Mouse (Mus musculus) forebrain, embryonic 10.5 days (tissue): ENCODE measurements around the gene Ern1. TPM values are rescaled to one million over a fixed set of nuclear protein-coding genes. Genes with fewer than 3 reads are reported as not detected.
"Not testable (repeated sequence)": the region's sequence is repeated elsewhere in the genome, so short reads cannot be mapped to it uniquely, and the experiment has no call there.

ENCODE experiments used
- DNase-seq: peaks from one replicate; pipeline ENCODE4 v3.0.0-alpha.2; 2017; ENCODE audit warnings: low spot score; ENCODE audit errors: extremely low spot score
- H3K27ac ChIP-seq: fragments of 300-500 bp; sonication (generic); 2 replicates; pipeline ENCODE4 v1.5.1; 2016; ENCODE audit warnings: mild to moderate bottlenecking
- H3K27me3 ChIP-seq: fragments of 300-500 bp; sonication (generic); 2 replicates; pipeline ENCODE4 v1.6.1; 2016; ENCODE audit warnings: mild to moderate bottlenecking; ENCODE audit not compliant: poor library complexity, severe bottlenecking
- H3K36me3 ChIP-seq: fragments of 300-500 bp; sonication (generic); replicated peaks from 2 replicates; pipeline ENCODE4 v1.6.1; 2016; ENCODE audit warnings: mild to moderate bottlenecking, moderate library complexity
- H3K4me1 ChIP-seq: fragments of 300-500 bp; sonication (generic); 2 replicates; pipeline ENCODE4 v1.6.1; 2016
- H3K4me3 ChIP-seq: fragments of 300-500 bp; sonication (generic); 2 replicates; pipeline ENCODE4 v1.5.1; 2016; ENCODE audit warnings: mild to moderate bottlenecking, moderate library complexity
- H3K9me3 ChIP-seq: fragments of 300-500 bp; sonication (generic); 2 replicates; pipeline ENCODE4 v1.6.1; 2016; ENCODE audit warnings: mild to moderate bottlenecking, moderate library complexity
- WGBS: fragments of 180-500 bp; shearing (Covaris S2); methylation state at CpG from one replicate; pipeline ENCODE4 v1.1.7; 2016; 5-methylcytosine and 5-hydroxymethylcytosine counted together
- polyA plus RNA-seq: library from polyadenylated mRNA; unstranded; fragments of >200 nt; fragmentation: Nextera tagmentation; extraction: Ambion mirVana; gene quantifications from 2 replicates; pipeline ENCODE4 v1.2.1, GENCODE M21; 2016

The Ern1 gene
- polyA plus RNA-seq, 1 experiment from 2014 or later: 5.3 TPM

- 0 out of 2 replicates have a peak, but pooled peaks cover 3% of the 10 kb centered on the region for H3K4me1 ChIP-seq
- no peak overlapping the region for H3K4me3 ChIP-seq
- H3K36me3 ChIP-seq: no peaks in the 10 kb centered on the region
- no peaks in the 10 kb centered on the region for H3K9me3 ChIP-seq
- no peak for DNase-seq
- no peaks in the 10 kb centered on the region for H3K27me3 ChIP-seq
- WGBS: 91% methylated on average over 4 of the region's 4 CpGs
- H3K27ac ChIP-seq: no peak overlapping the region
Measured at GRCm38 (mm10) chr11:106465932-106466331, 21.7 kb downstream of the Ern1 start.

GRCm38 (mm10) chr11:106465545-106465903 lies 22.1 kb downstream of the Ern1 start:
- H3K9me3 ChIP-seq: no peaks in the 10 kb centered on the region
- 100% methylated on average over 1 of the region's 1 CpGs for WGBS
- no peak overlapping the region for H3K4me3 ChIP-seq
- 0 out of 2 replicates have a peak, but pooled peaks cover 3% of the 10 kb centered on the region for H3K4me1 ChIP-seq
- no peak for DNase-seq
- H3K36me3 ChIP-seq: no peaks in the 10 kb centered on the region
- no peak overlapping the region for H3K27ac ChIP-seq
- no peaks in the 10 kb centered on the region for H3K27me3 ChIP-seq

GRCm38 (mm10) chr11:106464681-106465544 lies 22.7 kb downstream of the Ern1 start:
- H3K4me1 ChIP-seq: 0 out of 2 replicates have a peak, but pooled peaks cover 3% of the 10 kb centered on the region
- no peak for DNase-seq
- H3K9me3 ChIP-seq: no peaks in the 10 kb centered on the region
- H3K4me3 ChIP-seq: no peak overlapping the region
- no peaks in the 10 kb centered on the region for H3K36me3 ChIP-seq
- H3K27ac ChIP-seq: no peak overlapping the region
- no peaks in the 10 kb centered on the region for H3K27me3 ChIP-seq
- 89% methylated on average over 4 of the region's 4 CpGs for WGBS

GRCm38 (mm10) chr11:106463845-106464244 lies 23.8 kb downstream of the Ern1 start:
- Histone ChIP-seq H3K4me1 (0 out of 2 replicates have a peak, but pooled peaks cover 3% of the 10 kb centered on the region), H3K27ac (no peak overlapping the region), H3K36me3 (no peaks in the 10 kb centered on the region), H3K9me3 (no peaks in the 10 kb centered on the region), H3K4me3 (no peak overlapping the region), H3K27me3 (no peaks in the 10 kb centered on the region)
- 72% methylated on average over 5 of the region's 5 CpGs for WGBS
- DNase-seq: no peak

GRCm38 (mm10) chr11:106462309-106462708 lies 25.3 kb downstream of the Ern1 start:
- no peak overlapping the region for H3K27ac ChIP-seq
- no peaks in the 10 kb centered on the region for H3K27me3 ChIP-seq
- H3K9me3 ChIP-seq: no peaks in the 10 kb centered on the region
- WGBS: 90% methylated on average over 3 of the region's 3 CpGs
- DNase-seq: no peak
- H3K36me3 ChIP-seq: no peaks in the 10 kb centered on the region
- H3K4me3 ChIP-seq: no peak overlapping the region
- H3K4me1 ChIP-seq: 0 out of 2 replicates have a peak, but pooled peaks cover 3% of the 10 kb centered on the region

- Histone ChIP-seq H3K27me3 (no peaks in the 10 kb centered on the region), H3K27ac (no peak overlapping the region), H3K9me3 (no peaks in the 10 kb centered on the region), H3K4me1 (0 out of 2 replicates have a peak, but pooled peaks cover 3% of the 10 kb centered on the region), H3K4me3 (no peak overlapping the region), H3K36me3 (no peaks in the 10 kb centered on the region)
- WGBS: 90% methylated on average over 5 of the region's 5 CpGs
- DNase-seq: no peak
Measured at GRCm38 (mm10) chr11:106461145-106461932, 26.3 kb downstream of the Ern1 start.

- no peaks in the 10 kb centered on the region for H3K36me3 ChIP-seq
- 0 out of 2 replicates have a peak, but pooled peaks cover 3% of the 10 kb centered on the region for H3K4me1 ChIP-seq
- 91% methylated on average over 1 of the region's 1 CpGs for WGBS
- H3K27me3 ChIP-seq: no peaks in the 10 kb centered on the region
- no peak overlapping the region for H3K4me3 ChIP-seq
- no peaks in the 10 kb centered on the region for H3K9me3 ChIP-seq
- H3K27ac ChIP-seq: no peak overlapping the region
- no peak for DNase-seq
Measured at GRCm38 (mm10) chr11:106460671-106461070, 27.0 kb downstream of the Ern1 start.

- H3K27me3 ChIP-seq: no peaks in the 10 kb centered on the region
- no peak overlapping the region for H3K27ac ChIP-seq
- H3K4me3 ChIP-seq: no peak overlapping the region
- no peaks in the 10 kb centered on the region for H3K4me1 ChIP-seq
- peaks cover 6% of the 10 kb centered on the region; the same call in 1 of the 2 replicates for H3K36me3 ChIP-seq
- 97% methylated on average over 4 of the region's 4 CpGs for WGBS
- no peak for DNase-seq
- no peaks in the 10 kb centered on the region for H3K9me3 ChIP-seq
Measured at GRCm38 (mm10) chr11:106458540-106458939, 29.1 kb downstream of the Ern1 start.

GRCm38 (mm10) chr11:106443646-106444045 lies 44.0 kb downstream of the Ern1 start:
- Histone ChIP-seq H3K36me3 (no peaks in the 10 kb centered on the region), H3K27ac (no peak overlapping the region), H3K4me3 (no peak overlapping the region), H3K9me3 (no peaks in the 10 kb centered on the region), H3K27me3 (no peaks in the 10 kb centered on the region), H3K4me1 (no peaks in the 10 kb centered on the region)
- 50% methylated on average over 3 of the region's 3 CpGs for WGBS
- DNase-seq: no peak

- DNase-seq: not testable (repeated sequence)
- WGBS: 91% methylated on average over 2 of the region's 2 CpGs
Measured at GRCm38 (mm10) chr11:106442564-106442963, 45.1 kb downstream of the Ern1 start.

GRCm38 (mm10) chr11:106440318-106440717 lies 47.3 kb downstream of the Ern1 start:
- Histone ChIP-seq H3K27ac (no peak overlapping the region), H3K36me3 (no peaks in the 10 kb centered on the region), H3K27me3 (no peaks in the 10 kb centered on the region), H3K4me1 (no peaks in the 10 kb centered on the region), H3K4me3 (no peak overlapping the region), H3K9me3 (no peaks in the 10 kb centered on the region)
- no peak for DNase-seq
- WGBS: 89% methylated on average over 2 of the region's 2 CpGs

More at GRCm38 (mm10) chr11:106442564-106442963, 45.1 kb downstream of the Ern1 start:
- H3K4me3 ChIP-seq, H3K9me3 ChIP-seq, H3K36me3 ChIP-seq, H3K27ac ChIP-seq, H3K4me1 ChIP-seq, H3K27me3 ChIP-seq: not testable (repeated sequence)

- no peaks in the 10 kb centered on the region for H3K4me1 ChIP-seq
- no peaks in the 10 kb centered on the region for H3K36me3 ChIP-seq
- no peak overlapping the region for H3K27ac ChIP-seq
- WGBS: 90% methylated on average over 3 of the region's 3 CpGs
- no peak overlapping the region for H3K4me3 ChIP-seq
- no peak for DNase-seq
- no peaks in the 10 kb centered on the region for H3K27me3 ChIP-seq
- no peaks in the 10 kb centered on the region for H3K9me3 ChIP-seq
Measured at GRCm38 (mm10) chr11:106439355-106439754, 48.3 kb downstream of the Ern1 start.
